Mouse (Mus musculus) adrenal gland, adult 10 weeks (tissue): Measurements from ENCODE around the gene Prkag3. TPM values are rescaled to one million over a fixed set of nuclear protein-coding genes. Genes with fewer than 3 reads are reported as not detected.

ENCODE experiments used
- polyA plus RNA-seq: library from polyadenylated mRNA; stranded (reverse); fragments of 350-450 nt; fragmentation: Illumina TruSeq; extraction: RNeasy Lipid Tissue Mini Kit (QIAGEN cat#74804); gene quantifications from one replicate; pipeline ENCODE4 v1.2.3, GENCODE M21; 2014; ENCODE audit warnings: low read depth, low replicate concordance

The Prkag3 gene
- 0.41 TPM for polyA plus RNA-seq

GRCm38 (mm10) chr1:74748643-74749271 lies at the start of gene Prkag3:
Gene Prkag3, minus strand, starts transcription at chr1:74749221.

DNA sequence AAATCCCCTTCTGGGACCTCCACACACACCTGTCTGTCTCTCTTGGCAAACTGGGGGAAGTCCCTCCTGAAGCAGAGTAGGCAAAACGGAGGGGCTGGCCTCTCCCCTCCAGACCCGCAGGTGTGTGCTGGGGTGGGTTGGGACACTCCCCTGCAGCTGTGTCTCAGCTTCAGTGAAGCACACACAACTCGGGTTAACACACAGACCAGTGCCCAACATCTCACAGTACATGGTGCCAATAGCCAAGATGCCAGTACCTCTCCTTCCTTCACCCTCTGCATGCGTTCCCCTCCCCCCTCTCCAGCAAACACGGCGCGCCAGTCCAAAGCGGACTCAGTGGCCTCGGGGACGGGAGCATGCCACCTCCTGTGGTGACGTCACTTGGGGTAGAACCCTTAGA lies 42.2 kb upstream of the Prkag3 start, which contains the start of gene Wnt10a:
Gene Wnt10a (plus strand): TSS at position 268 of the 400 bp plus-strand sequence.

DNA sequence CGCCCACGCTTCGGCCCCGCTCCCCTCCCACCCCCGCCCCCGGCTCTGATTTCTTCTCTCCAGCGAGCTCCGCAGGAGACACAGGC lies 22.7 kb upstream of the Prkag3 start, which contains the start of gene Wnt6:
Gene Wnt6 (plus strand): TSS at position 48 of the 86 bp plus-strand sequence.

DNA sequence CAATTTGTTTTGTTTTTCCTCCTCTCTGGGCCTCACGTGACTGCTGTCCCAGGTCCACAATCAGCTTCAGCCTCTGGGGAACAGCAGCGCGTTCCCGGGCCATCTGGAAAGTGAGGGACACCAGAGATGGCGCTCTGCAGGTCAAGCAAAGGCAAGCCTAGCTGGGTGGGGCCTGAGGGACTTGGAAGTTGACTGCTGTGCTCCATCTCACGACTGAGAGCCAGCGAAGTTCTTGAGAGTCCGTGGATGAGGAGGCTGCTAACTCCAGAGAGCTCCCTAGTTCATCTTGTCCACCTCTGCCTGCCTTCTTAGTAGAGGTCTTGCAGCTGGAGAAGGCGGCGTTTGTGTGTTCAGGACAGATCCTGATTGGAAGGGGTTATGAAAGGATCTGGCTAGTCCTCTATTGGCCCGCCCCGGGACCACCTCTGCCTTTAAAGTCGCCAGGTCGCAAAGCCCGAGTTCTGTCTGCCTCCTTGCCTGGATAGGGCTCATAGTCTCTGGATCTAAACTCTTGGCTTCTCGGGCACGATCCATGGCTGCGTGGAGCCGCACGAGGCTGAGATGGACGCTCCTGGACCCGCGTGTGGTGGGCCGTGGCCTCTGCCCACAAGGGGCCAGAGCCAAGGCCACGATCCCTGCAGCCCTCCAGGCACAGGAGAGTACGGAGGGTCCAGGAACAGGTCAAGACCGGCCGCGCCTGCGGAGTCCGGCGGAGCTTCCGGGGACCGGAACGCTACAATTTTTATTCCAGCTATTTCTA lies 35.7 kb downstream of the Prkag3 start, which contains the start of gene Cyp27a1:
Gene Cyp27a1 (plus strand): TSS at position 476 of the 760 bp plus-strand sequence.

Other genes starting within 250 kb of the Prkag3 start
- 30.3 TPM for gene Cnot9, start 243.2 kb downstream of the Prkag3 start, polyA plus RNA-seq
- 0.52 TPM for gene Plcd4, start 206.3 kb downstream of the Prkag3 start, polyA plus RNA-seq
- gene Usp37, start 204.9 kb downstream of the Prkag3 start, polyA plus RNA-seq, result 21.5 TPM
- 5.2 TPM for gene Zfp142, start 161.0 kb downstream of the Prkag3 start, polyA plus RNA-seq
- 8.0 TPM for gene Bcs1l, start 160.9 kb downstream of the Prkag3 start, polyA plus RNA-seq
- 13.6 TPM for gene Rnf25, start 147.8 kb downstream of the Prkag3 start, polyA plus RNA-seq
- gene Stk36, start 147.8 kb downstream of the Prkag3 start, polyA plus RNA-seq, result 1.3 TPM
- gene Ttll4, start 87.5 kb downstream of the Prkag3 start, polyA plus RNA-seq, result 17.4 TPM
- gene Cyp27a1, start 35.6 kb downstream of the Prkag3 start, polyA plus RNA-seq, result 1.8 TPM
- gene Wnt6, start 22.7 kb upstream of the Prkag3 start, polyA plus RNA-seq, result 0.93 TPM
- gene Wnt10a, start 42.3 kb upstream of the Prkag3 start, polyA plus RNA-seq, result not detected
- 0.41 TPM for gene Cdk5r2, start 105.7 kb upstream of the Prkag3 start, polyA plus RNA-seq
- gene Fev, start 136.2 kb upstream of the Prkag3 start, polyA plus RNA-seq, result 0.52 TPM
- not detected for gene Cryba2, start 143.9 kb upstream of the Prkag3 start, polyA plus RNA-seq
- not detected for gene Cfap65, start 186.4 kb upstream of the Prkag3 start, polyA plus RNA-seq
- gene Ihh, start 202.5 kb upstream of the Prkag3 start, polyA plus RNA-seq, result not detected